Mouse (Mus musculus) kidney, embryonic 14.5 days (tissue): ENCODE results near the gene Fcho1. TPM values are rescaled to one million over a fixed set of nuclear protein-coding genes. Genes with fewer than 3 reads are reported as not detected.

Source experiments
- ATAC-seq: fragments of 200-750 bp; cut with Nextera tagmentation; 2 replicates; pipeline ENCODE4 v1.8.0; 2017; ENCODE audit warnings: moderate number of reproducible peaks, mild to moderate bottlenecking, moderate TSS enrichment, moderate library complexity; ENCODE audit not compliant: low FRiP score, low TSS enrichment
- H3K27ac ChIP-seq: fragments of 300-500 bp; sonication (generic); 2 replicates; pipeline ENCODE4 v1.5.1; 2014; ENCODE audit warnings: low read depth, mild to moderate bottlenecking, low read length, moderate library complexity, mixed read lengths
- H3K27me3 ChIP-seq: fragments of 300-500 bp; sonication (generic); 2 replicates; pipeline ENCODE4 v1.6.1; 2014; ENCODE audit warnings: mild to moderate bottlenecking, low read length; ENCODE audit not compliant: control insufficient read depth, insufficient read depth
- H3K36me3 ChIP-seq: fragments of 300-500 bp; sonication (generic); 2 replicates; pipeline ENCODE4 v1.6.1; 2014; ENCODE audit warnings: low read length, mixed read lengths; ENCODE audit not compliant: control insufficient read depth, insufficient read depth
- H3K4me1 ChIP-seq: fragments of 300-500 bp; sonication (generic); 2 replicates; pipeline ENCODE4 v1.6.1; 2014; ENCODE audit warnings: low read length, mixed read lengths; ENCODE audit not compliant: control insufficient read depth, insufficient read depth
- H3K4me2 ChIP-seq: fragments of 300-500 bp; sonication (generic); replicated peaks from 2 replicates; pipeline ENCODE4 v1.6.1; 2014; ENCODE audit warnings: low read depth, mild to moderate bottlenecking, low read length
- H3K4me3 ChIP-seq: fragments of 300-500 bp; sonication (generic); 2 replicates; pipeline ENCODE4 v1.5.1; 2014; ENCODE audit warnings: mild to moderate bottlenecking, low read length
- H3K9ac ChIP-seq: fragments of 300-500 bp; sonication (generic); 2 replicates; pipeline ENCODE4 v1.6.1; 2014; ENCODE audit warnings: low read depth, mild to moderate bottlenecking, low read length, moderate library complexity
- H3K9me3 ChIP-seq: fragments of 300-500 bp; sonication (generic); 2 replicates; pipeline ENCODE4 v1.6.1; 2016; ENCODE audit warnings: low read length; ENCODE audit not compliant: control insufficient read depth
- WGBS: fragments of 180-500 bp; shearing (Covaris S2); extraction: QIAGEN DNeasy Blood & Tissue Kit; methylation state at CpG from one replicate; pipeline ENCODE4 v1.1.7; 2014; 5-methylcytosine and 5-hydroxymethylcytosine counted together
- polyA plus RNA-seq: library from polyadenylated mRNA; unstranded; fragments of >200 nt; fragmentation: Nextera tagmentation; extraction: Ambion mirVana; gene quantifications from 2 replicates; pipeline ENCODE4 v1.2.1, GENCODE M21; 2014

The Fcho1 gene
- polyA plus RNA-seq, 1 experiment from 2014 or later = 6.5 TPM

DNA sequence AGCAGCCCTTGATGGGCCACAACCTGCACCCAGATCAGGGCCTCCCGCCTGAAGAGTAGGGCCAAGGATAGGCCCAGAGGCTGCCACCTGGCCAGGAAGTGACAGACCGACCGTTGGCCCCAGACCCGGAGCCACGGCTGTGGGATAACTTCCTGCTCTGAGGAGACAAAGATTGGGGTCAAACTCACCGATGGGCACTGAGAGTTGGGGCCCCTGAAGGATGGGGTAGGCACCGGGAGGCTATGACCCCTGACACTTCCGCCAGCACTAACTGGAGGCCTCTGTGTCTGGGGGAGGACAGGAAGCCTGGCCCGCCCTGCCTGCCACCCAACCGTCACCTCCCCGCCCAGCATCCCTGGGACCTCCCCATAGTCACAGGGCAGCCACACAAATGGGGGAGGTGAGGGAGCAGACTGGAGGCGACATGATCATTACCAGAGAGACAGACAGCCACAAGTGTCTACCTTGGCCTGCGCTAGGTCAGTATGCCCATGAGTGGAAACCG lies 2.4 kb downstream of the Fcho1 start:
- no peak overlapping the region for H3K4me3 ChIP-seq
- no peaks in the 10 kb centered on the region for H3K4me1 ChIP-seq
- 45% methylated on average over 14 of the region's 14 CpGs for WGBS
- H3K27me3 ChIP-seq = peaks cover 25% of the 10 kb centered on the region
- H3K36me3 ChIP-seq = no peaks in the 10 kb centered on the region
- no peak for ATAC-seq
- no peak overlapping the region for H3K4me2 ChIP-seq
- no peaks in the 10 kb centered on the region for H3K9me3 ChIP-seq
- H3K9ac ChIP-seq = no peak overlapping the region
- no peak overlapping the region for H3K27ac ChIP-seq

DNA sequence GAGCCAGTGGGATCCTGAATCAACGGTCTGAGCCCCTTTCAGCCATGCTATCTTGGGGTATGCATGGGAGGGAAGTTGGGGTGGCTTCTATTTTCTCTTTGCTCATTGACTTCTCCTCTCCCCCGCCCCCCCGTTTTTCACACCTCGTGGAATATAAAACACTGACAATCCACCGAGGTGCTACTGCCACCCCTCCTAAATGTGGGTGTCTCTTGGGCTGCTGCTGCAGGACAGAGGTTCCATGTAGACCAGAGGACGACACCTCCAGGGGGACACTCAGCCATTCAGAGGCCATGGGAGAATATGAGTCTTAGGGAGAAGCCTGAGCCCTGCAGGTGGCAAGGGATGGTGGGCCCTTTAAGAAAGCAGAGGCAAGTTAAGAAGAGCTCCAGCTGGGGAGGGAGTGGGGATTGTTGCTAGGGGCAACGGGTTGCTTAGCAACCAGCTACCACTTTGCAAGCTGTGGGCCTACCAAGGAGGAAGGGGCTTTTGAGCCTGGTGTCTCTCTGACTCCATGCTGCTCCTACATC lies 5.5 kb downstream of the Fcho1 start:
- Histone ChIP-seq H3K9me3 (no peaks in the 10 kb centered on the region), H3K4me1 (no peaks in the 10 kb centered on the region), H3K36me3 (no peaks in the 10 kb centered on the region), H3K9ac (no peak overlapping the region), H3K27me3 (peaks cover 10% of the 10 kb centered on the region; the same call in 1 of the 2 replicates), H3K4me3 (no peak overlapping the region), H3K4me2 (no peak overlapping the region), H3K27ac (no peak overlapping the region)
- ATAC-seq = peak; percentile 60
- WGBS = 36% methylated on average over 7 of the region's 7 CpGs

DNA sequence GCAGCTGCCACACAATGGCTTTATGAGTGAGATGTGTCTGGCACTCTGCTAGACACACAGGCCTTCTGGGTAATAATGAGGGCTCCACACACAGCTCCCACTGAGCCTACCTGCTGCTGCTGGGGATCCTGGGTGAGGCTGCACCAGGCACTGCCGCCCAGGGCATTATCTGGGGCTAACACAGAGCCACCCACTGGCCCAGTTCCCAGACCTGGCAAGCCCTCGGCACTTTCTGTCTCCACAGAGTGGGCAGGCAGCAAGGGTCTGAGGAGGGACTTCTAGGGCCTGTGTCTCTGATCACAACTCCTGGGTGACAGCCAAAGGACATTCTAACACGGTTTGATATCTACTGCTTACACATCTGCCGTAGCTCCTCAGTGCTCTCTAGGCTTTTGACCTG lies 6.3 kb downstream of the Fcho1 start:
- Histone ChIP-seq H3K9ac (no peak overlapping the region), H3K4me1 (no peaks in the 10 kb centered on the region), H3K36me3 (no peaks in the 10 kb centered on the region), H3K4me3 (no peak overlapping the region), H3K27me3 (peaks cover 4% of the 10 kb centered on the region; the same call in 1 of the 2 replicates), H3K4me2 (no peak overlapping the region), H3K27ac (no peak overlapping the region), H3K9me3 (no peaks in the 10 kb centered on the region)
- 73% methylated on average over 4 of the region's 4 CpGs for WGBS
- ATAC-seq = no peak

DNA sequence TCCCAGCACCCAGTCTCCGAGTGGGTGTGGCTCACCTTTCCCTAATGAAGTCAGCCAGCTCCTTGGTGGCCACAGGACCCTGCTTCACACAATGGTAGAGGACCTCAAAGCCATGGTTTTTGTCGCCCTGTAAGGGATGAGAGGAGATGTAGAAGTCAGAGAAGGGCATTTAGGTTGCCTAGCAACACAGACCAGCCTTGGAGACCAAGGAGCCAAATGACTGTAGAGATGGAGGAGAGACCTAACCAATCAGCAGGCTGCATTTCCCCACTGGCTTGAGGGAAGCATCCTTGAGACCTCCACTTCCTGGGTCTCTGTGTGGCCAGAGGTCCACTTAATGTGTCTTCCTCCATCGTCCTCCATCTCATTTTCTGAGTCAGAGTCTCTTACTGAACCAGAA lies 7.3 kb downstream of the Fcho1 start:
- Histone ChIP-seq H3K36me3 (no peaks in the 10 kb centered on the region), H3K4me1 (no peaks in the 10 kb centered on the region), H3K27ac (no peak overlapping the region), H3K9ac (no peak overlapping the region), H3K27me3 (no peaks in the 10 kb centered on the region; the same call in 1 of the 2 replicates), H3K4me2 (no peak overlapping the region), H3K9me3 (no peaks in the 10 kb centered on the region), H3K4me3 (no peak overlapping the region)
- 43% methylated on average over 3 of the region's 3 CpGs for WGBS
- no peak for ATAC-seq

DNA sequence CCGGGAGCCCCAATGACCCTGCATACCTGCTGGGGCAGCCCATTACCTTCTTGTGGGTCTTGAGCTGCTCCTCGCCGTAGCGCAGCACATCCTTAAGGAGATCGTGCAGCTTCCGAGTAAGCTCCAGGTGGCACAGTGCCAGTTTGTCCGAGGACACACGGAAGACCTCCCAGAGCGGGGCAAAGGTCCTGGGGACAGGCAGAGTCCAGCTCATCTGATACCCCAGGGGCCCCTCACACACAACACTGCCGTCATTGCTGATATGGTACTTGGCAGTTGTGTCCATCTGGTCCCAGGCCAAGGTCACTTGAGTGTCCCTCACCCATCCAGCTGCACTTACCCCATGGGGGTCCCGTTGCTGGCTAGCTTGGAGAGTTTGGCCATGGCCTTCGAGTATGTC lies 8.4 kb downstream of the Fcho1 start:
- Histone ChIP-seq H3K4me1 (no peaks in the 10 kb centered on the region), H3K27ac (no peak overlapping the region), H3K27me3 (no peaks in the 10 kb centered on the region; the same call in 1 of the 2 replicates), H3K9me3 (no peaks in the 10 kb centered on the region), H3K9ac (no peak overlapping the region), H3K4me2 (no peak overlapping the region), H3K36me3 (no peaks in the 10 kb centered on the region), H3K4me3 (no peak overlapping the region)
- 89% methylated on average over 12 of the region's 12 CpGs for WGBS
- no peak for ATAC-seq

DNA sequence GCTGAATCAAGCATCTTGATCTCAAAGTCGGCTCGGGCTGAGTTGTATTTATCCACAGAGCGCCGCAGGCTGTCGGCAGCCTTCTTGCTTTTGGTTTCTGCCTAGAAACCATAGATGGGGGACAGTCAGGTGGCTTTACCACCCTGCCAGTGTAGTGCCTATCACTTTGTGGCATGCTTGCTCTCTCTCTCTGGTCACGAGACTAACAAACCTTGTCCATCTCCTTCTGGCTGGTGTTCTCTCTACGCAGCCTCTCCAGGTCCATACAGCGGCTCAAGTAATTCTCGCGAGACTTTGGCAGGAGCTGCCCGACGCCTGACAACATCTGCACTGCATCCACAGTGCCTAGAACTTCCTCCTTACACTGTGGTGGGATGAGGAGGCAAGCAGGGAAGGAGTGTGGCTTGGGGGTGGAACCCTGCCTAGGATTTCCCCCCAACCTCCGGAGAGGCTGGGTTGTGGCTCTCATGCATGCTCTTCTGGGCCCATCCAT lies 8.9 kb downstream of the Fcho1 start:
- Histone ChIP-seq H3K9me3 (no peaks in the 10 kb centered on the region), H3K36me3 (no peaks in the 10 kb centered on the region), H3K27me3 (no peaks in the 10 kb centered on the region), H3K27ac (no peak overlapping the region), H3K4me2 (no peak overlapping the region), H3K4me3 (no peak overlapping the region), H3K4me1 (no peaks in the 10 kb centered on the region), H3K9ac (no peak overlapping the region)
- ATAC-seq = no peak
- WGBS = 86% methylated on average over 13 of the region's 13 CpGs

DNA sequence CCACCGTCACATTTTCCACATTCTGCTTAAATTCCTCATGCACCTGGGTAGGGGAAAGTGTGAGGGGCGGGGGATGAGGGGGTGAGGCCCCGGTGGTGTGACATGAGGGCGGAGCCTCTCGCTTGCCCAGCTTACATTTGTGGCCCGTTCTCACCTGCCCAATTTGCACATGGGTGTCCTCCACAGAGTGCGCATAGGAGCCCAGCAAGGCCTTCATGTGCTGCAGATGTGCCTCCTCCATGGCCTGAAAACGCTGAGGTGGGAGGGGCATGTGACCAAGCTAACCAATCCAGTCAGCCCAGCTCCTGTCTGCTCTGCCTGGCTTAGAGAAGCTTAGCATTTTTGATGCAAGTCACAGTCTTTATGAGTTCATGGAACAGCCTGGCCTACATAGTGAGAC lies 10.0 kb downstream of the Fcho1 start:
- H3K27ac ChIP-seq = no peak overlapping the region
- no peak overlapping the region for H3K9ac ChIP-seq
- H3K27me3 ChIP-seq = no peaks in the 10 kb centered on the region
- H3K4me3 ChIP-seq = no peak overlapping the region
- no peaks in the 10 kb centered on the region for H3K36me3 ChIP-seq
- 41% methylated on average over 8 of the region's 8 CpGs for WGBS
- H3K4me2 ChIP-seq = no peak overlapping the region
- ATAC-seq = no peak
- H3K9me3 ChIP-seq = no peaks in the 10 kb centered on the region
- H3K4me1 ChIP-seq = no peaks in the 10 kb centered on the region

DNA sequence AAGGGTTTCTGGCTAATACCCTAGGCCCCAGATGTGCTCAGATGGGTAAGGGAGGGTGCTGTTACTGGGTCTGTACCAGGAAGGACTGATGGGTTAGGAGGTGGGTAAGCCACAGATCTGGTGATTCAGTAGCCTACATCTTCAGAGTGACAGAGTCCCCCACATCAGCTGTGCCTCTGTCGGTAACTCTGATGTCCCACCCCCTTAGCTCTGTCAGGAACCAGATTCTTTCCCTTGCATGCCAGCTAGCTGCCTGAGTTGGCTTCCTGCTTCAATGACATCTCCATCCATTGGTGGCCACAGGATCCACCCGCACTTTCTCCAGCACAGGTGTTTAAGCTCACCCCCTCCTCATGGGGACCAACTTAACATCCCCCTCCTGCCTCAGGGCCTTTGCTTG lies 13.9 kb downstream of the Fcho1 start:
- no peak overlapping the region for H3K27ac ChIP-seq
- H3K9ac ChIP-seq = no peak overlapping the region
- no peak overlapping the region for H3K4me2 ChIP-seq
- no peaks in the 10 kb centered on the region for H3K36me3 ChIP-seq
- H3K4me1 ChIP-seq = no peaks in the 10 kb centered on the region
- H3K4me3 ChIP-seq = no peak overlapping the region
- peaks cover 21% of the 10 kb centered on the region for H3K27me3 ChIP-seq
- WGBS = 88% methylated on average over 2 of the region's 2 CpGs
- ATAC-seq = no peak
- no peaks in the 10 kb centered on the region for H3K9me3 ChIP-seq

DNA sequence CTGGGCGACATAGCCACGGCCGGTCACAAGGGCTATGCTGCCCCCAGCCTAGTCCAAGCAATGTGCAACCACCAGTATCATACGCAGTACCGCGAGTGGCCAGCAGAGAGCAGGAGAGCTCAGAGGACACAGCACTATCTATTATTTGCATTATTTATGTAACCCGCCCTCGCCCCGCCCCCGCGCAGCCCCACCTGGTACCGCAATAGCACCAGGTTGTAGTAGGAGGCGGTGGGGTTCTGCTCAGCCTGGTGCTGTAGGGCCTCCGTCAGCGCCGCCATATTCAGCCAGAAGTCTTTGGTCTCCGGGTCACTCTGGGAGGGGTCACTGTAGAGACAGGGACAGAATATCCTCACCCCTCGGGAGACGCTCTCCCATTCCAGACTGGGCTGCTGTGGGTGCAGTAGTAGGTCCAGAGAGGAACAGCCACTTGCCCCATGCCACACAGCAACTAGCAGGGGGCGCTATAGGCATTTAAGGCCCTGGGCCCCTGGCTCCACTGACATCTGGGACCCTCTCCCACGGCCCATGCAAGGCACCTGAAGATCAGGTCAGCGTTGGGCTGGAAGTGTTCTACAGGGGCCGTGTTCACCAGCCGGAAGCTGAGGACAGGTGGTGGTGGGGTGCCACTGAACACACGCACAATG lies 15.6 kb downstream of the Fcho1 start:
- H3K4me1 ChIP-seq = no peaks in the 10 kb centered on the region
- no peak overlapping the region for H3K27ac ChIP-seq
- H3K4me3 ChIP-seq = peak overlapping the region; percentile 13; the same call in 1 of the 2 replicates
- 19% methylated on average over 25 of the region's 25 CpGs for WGBS
- H3K9ac ChIP-seq = no peak overlapping the region
- no peaks in the 10 kb centered on the region for H3K36me3 ChIP-seq
- ATAC-seq = peak; percentile 63
- H3K4me2 ChIP-seq = peak overlapping the region; percentile 31
- H3K27me3 ChIP-seq = peaks cover 21% of the 10 kb centered on the region
- H3K9me3 ChIP-seq = no peaks in the 10 kb centered on the region
